Mouse (Mus musculus) stomach, embryonic 15.5 days (tissue): ENCODE measurements around the gene Gm8439. TPM values are rescaled to one million over a fixed set of nuclear protein-coding genes. Genes with fewer than 3 reads are reported as not detected.
"Not testable (repeated sequence)": the region's sequence is repeated elsewhere in the genome, so short reads cannot be mapped to it uniquely, and the experiment has no call there.

Experiments used
- ATAC-seq: fragments of 200-750 bp; cut with Nextera tagmentation; 2 replicates; pipeline ENCODE4 v1.8.0; 2017; ENCODE audit warnings: low read depth, moderate number of reproducible peaks, moderate TSS enrichment; ENCODE audit not compliant: insufficient read depth, low FRiP score
- H3K27ac ChIP-seq: fragments of 300-500 bp; sonication (generic); 2 replicates; pipeline ENCODE4 v1.5.1; 2015; ENCODE audit warnings: mild to moderate bottlenecking, inconsistent platforms
- H3K27me3 ChIP-seq: fragments of 300-500 bp; sonication (generic); replicated peaks from 2 replicates; pipeline ENCODE4 v1.6.1; 2015; ENCODE audit warnings: inconsistent platforms
- H3K36me3 ChIP-seq: fragments of 300-500 bp; sonication (generic); 2 replicates; pipeline ENCODE4 v1.6.1; 2015; ENCODE audit warnings: inconsistent platforms
- H3K4me1 ChIP-seq: fragments of 300-500 bp; sonication (generic); 2 replicates; pipeline ENCODE4 v1.6.1; 2015; ENCODE audit warnings: inconsistent platforms
- H3K4me2 ChIP-seq: fragments of 300-500 bp; sonication (generic); 2 replicates; pipeline ENCODE4 v1.6.1; 2015; ENCODE audit warnings: mild to moderate bottlenecking, inconsistent platforms
- H3K4me3 ChIP-seq: fragments of 300-500 bp; sonication (generic); replicated peaks from 2 replicates; pipeline ENCODE4 v1.5.1; 2015; ENCODE audit warnings: inconsistent platforms
- H3K9ac ChIP-seq: fragments of 300-500 bp; sonication (generic); 2 replicates; pipeline ENCODE4 v1.6.1; 2015; ENCODE audit warnings: inconsistent platforms
- H3K9me3 ChIP-seq: fragments of 300-500 bp; sonication (generic); 2 replicates; pipeline ENCODE4 v1.6.1; 2016; ENCODE audit warnings: inconsistent platforms
- WGBS: fragments of 180-500 bp; shearing (Covaris S2); methylation state at CpG from one replicate; pipeline ENCODE4 v1.1.7; 2015; 5-methylcytosine and 5-hydroxymethylcytosine counted together
- polyA plus RNA-seq: library from polyadenylated mRNA; unstranded; fragments of >200 nt; fragmentation: Nextera tagmentation; extraction: Ambion mirVana; gene quantifications from 2 replicates; pipeline ENCODE4 v1.2.1, GENCODE M21; 2015

Gm8439 gene
- polyA plus RNA-seq, 1 experiment from 2014 or later = not detected

GRCm38 (mm10) chr4:120581711-120582110 is 6.8 kb upstream of the Gm8439 start:
- Histone ChIP-seq H3K9ac (no peak overlapping the region), H3K9me3 (no peaks in the 10 kb centered on the region), H3K27me3 (no peaks in the 10 kb centered on the region), H3K4me2 (no peak overlapping the region), H3K4me1 (no peaks in the 10 kb centered on the region), H3K27ac (no peak overlapping the region), H3K4me3 (no peak overlapping the region), H3K36me3 (no peaks in the 10 kb centered on the region)
- WGBS = 79% methylated on average over 9 of the region's 9 CpGs
- ATAC-seq = no peak

- Histone ChIP-seq H3K36me3 (no peaks in the 10 kb centered on the region), H3K9ac (no peak overlapping the region), H3K27ac (no peak overlapping the region), H3K9me3 (no peaks in the 10 kb centered on the region), H3K4me2 (no peak overlapping the region), H3K27me3 (no peaks in the 10 kb centered on the region), H3K4me3 (no peak overlapping the region), H3K4me1 (peaks cover 4% of the 10 kb centered on the region; the same call in 1 of the 2 replicates)
- 73% methylated on average over 1 of the region's 1 CpGs for WGBS
- ATAC-seq = no peak
These were observed 1.6 kb upstream of the Gm8439 start for GRCm38 (mm10) chr4:120586986-120587385.

- H3K4me3 ChIP-seq = no peak overlapping the region
- no peak for ATAC-seq
- H3K36me3 ChIP-seq = no peaks in the 10 kb centered on the region
- no peak overlapping the region for H3K27ac ChIP-seq
- WGBS = 25% methylated on average over 3 of the region's 3 CpGs
- no peak overlapping the region for H3K9ac ChIP-seq
- H3K4me2 ChIP-seq = no peak overlapping the region
- peaks cover 4% of the 10 kb centered on the region; the same call in 1 of the 2 replicates for H3K4me1 ChIP-seq
- no peaks in the 10 kb centered on the region for H3K9me3 ChIP-seq
- H3K27me3 ChIP-seq = no peaks in the 10 kb centered on the region
These were observed 525 bp downstream of the Gm8439 start for GRCm38 (mm10) chr4:120589070-120589469.

GRCm38 (mm10) chr4:120589815-120590422 is 1.4 kb downstream of the Gm8439 start:
- WGBS = 31% methylated on average over 5 of the region's 5 CpGs
- Histone ChIP-seq H3K36me3 (no peaks in the 10 kb centered on the region), H3K4me2 (no peak overlapping the region; the same call in 1 of the 2 replicates), H3K4me3 (no peak overlapping the region), H3K27ac (no peak overlapping the region), H3K27me3 (no peaks in the 10 kb centered on the region), H3K9ac (no peak overlapping the region), H3K9me3 (no peaks in the 10 kb centered on the region), H3K4me1 (peaks cover 4% of the 10 kb centered on the region; the same call in 1 of the 2 replicates)
- ATAC-seq = peak; percentile 84

GRCm38 (mm10) chr4:120590973-120591372 is 2.4 kb downstream of the Gm8439 start:
- H3K4me3 ChIP-seq = no peak overlapping the region
- no peak overlapping the region for H3K9ac ChIP-seq
- WGBS = 82% methylated on average over 4 of the region's 4 CpGs
- no peaks in the 10 kb centered on the region for H3K9me3 ChIP-seq
- no peak overlapping the region for H3K27ac ChIP-seq
- no peaks in the 10 kb centered on the region for H3K27me3 ChIP-seq
- peaks cover 4% of the 10 kb centered on the region; the same call in 1 of the 2 replicates for H3K4me1 ChIP-seq
- no peak for ATAC-seq
- H3K4me2 ChIP-seq = no peak overlapping the region
- no peaks in the 10 kb centered on the region for H3K36me3 ChIP-seq

GRCm38 (mm10) chr4:120596210-120596609 is 7.7 kb downstream of the Gm8439 start:
- ATAC-seq, H3K27me3 ChIP-seq, H3K4me1 ChIP-seq, H3K9ac ChIP-seq, H3K27ac ChIP-seq, H3K36me3 ChIP-seq, H3K4me2 ChIP-seq, H3K4me3 ChIP-seq, H3K9me3 ChIP-seq: not testable (repeated sequence)
- WGBS = 85% methylated on average over 1 of the region's 1 CpGs

- no peaks in the 10 kb centered on the region for H3K9me3 ChIP-seq
- 37% methylated on average over 2 of the region's 2 CpGs for WGBS
- H3K27me3 ChIP-seq = no peaks in the 10 kb centered on the region
- H3K27ac ChIP-seq = no peak overlapping the region
- no peaks in the 10 kb centered on the region for H3K4me1 ChIP-seq
- H3K9ac ChIP-seq = no peak overlapping the region
- no peak overlapping the region for H3K4me3 ChIP-seq
- H3K36me3 ChIP-seq = no peaks in the 10 kb centered on the region
- H3K4me2 ChIP-seq = no peak overlapping the region
- no peak for ATAC-seq
These were observed 10.4 kb downstream of the Gm8439 start for GRCm38 (mm10) chr4:120598922-120599321.

- no peak for ATAC-seq
- Histone ChIP-seq H3K27me3 (no peaks in the 10 kb centered on the region), H3K9me3 (no peaks in the 10 kb centered on the region), H3K27ac (no peak overlapping the region), H3K4me1 (no peaks in the 10 kb centered on the region), H3K4me3 (no peak overlapping the region), H3K4me2 (no peak overlapping the region), H3K36me3 (no peaks in the 10 kb centered on the region), H3K9ac (no peak overlapping the region)
- WGBS = no CpG with 5 or more reads among the region's 1 CpGs
These were observed 13.2 kb downstream of the Gm8439 start for GRCm38 (mm10) chr4:120601774-120602173.

- Histone ChIP-seq H3K4me3 (no peak overlapping the region), H3K9me3 (no peaks in the 10 kb centered on the region), H3K27ac (no peak overlapping the region), H3K4me2 (no peak overlapping the region), H3K4me1 (no peaks in the 10 kb centered on the region), H3K9ac (no peak overlapping the region), H3K27me3 (no peaks in the 10 kb centered on the region), H3K36me3 (no peaks in the 10 kb centered on the region)
- WGBS = 73% methylated on average over 3 of the region's 3 CpGs
- ATAC-seq = no peak
These were observed 14.1 kb downstream of the Gm8439 start for GRCm38 (mm10) chr4:120602669-120603068.

GRCm38 (mm10) chr4:120606941-120607340 is 18.4 kb downstream of the Gm8439 start:
- no peak overlapping the region for H3K9ac ChIP-seq
- H3K27me3 ChIP-seq = no peaks in the 10 kb centered on the region
- H3K4me3 ChIP-seq = no peak overlapping the region
- ATAC-seq = no peak
- no peak overlapping the region for H3K27ac ChIP-seq
- no peaks in the 10 kb centered on the region for H3K36me3 ChIP-seq
- no peaks in the 10 kb centered on the region for H3K9me3 ChIP-seq
- no peaks in the 10 kb centered on the region for H3K4me1 ChIP-seq
- WGBS = 59% methylated on average over 3 of the region's 3 CpGs
- no peak overlapping the region for H3K4me2 ChIP-seq

- 86% methylated on average over 3 of the region's 3 CpGs for WGBS
- H3K9ac ChIP-seq = no peak overlapping the region
These were observed 22.5 kb downstream of the Gm8439 start for GRCm38 (mm10) chr4:120611005-120611404.

GRCm38 (mm10) chr4:120612304-120613080 is 23.9 kb downstream of the Gm8439 start:
- no peak overlapping the region for H3K4me3 ChIP-seq
- H3K36me3 ChIP-seq = no peaks in the 10 kb centered on the region
- no peaks in the 10 kb centered on the region for H3K27me3 ChIP-seq
- 39% methylated on average over 9 of the region's 9 CpGs for WGBS
- no peak for ATAC-seq
- H3K4me2 ChIP-seq = no peak overlapping the region
- H3K4me1 ChIP-seq = peaks cover 12% of the 10 kb centered on the region; the same call in 1 of the 2 replicates
- no peak overlapping the region for H3K27ac ChIP-seq
- no peak overlapping the region for H3K9ac ChIP-seq
- H3K9me3 ChIP-seq = no peaks in the 10 kb centered on the region

More at GRCm38 (mm10) chr4:120611005-120611404, 22.5 kb downstream of the Gm8439 start:
- Histone ChIP-seq H3K4me1 (0 out of 2 replicates have a peak, but pooled peaks cover 7% of the 10 kb centered on the region), H3K4me3 (no peak overlapping the region), H3K27me3 (no peaks in the 10 kb centered on the region), H3K9me3 (no peaks in the 10 kb centered on the region), H3K36me3 (no peaks in the 10 kb centered on the region), H3K4me2 (no peak overlapping the region), H3K27ac (no peak overlapping the region)
- ATAC-seq = no peak
